Mouse (Mus musculus) mammary gland, adult 2 months (tissue): ENCODE data around the gene Serpina1a. TPM values are rescaled to one million over a fixed set of nuclear protein-coding genes. Genes with fewer than 3 reads are reported as not detected.

Experiments
- polyA plus RNA-seq: library from polyadenylated mRNA; depleted of rRNA; stranded (reverse); fragments of >200 nt; gene quantifications from 2 replicates; pipeline ENCODE4 v1.2.3, GENCODE M21; 2012; ENCODE audit warnings: low replicate concordance; rRNA removed

Serpina1a gene
- polyA plus RNA-seq, result 15.1 and 35.5 TPM in 2 replicates

GRCm38 (mm10) chr12:103863101-103863974, at the start of gene Serpina1a:
Serpina1a (minus strand) TSS chr12:103863562.

GRCm38 (mm10) chr12:103904837-103905340, 41.5 kb upstream of the Serpina1a start, which contains the start of gene Serpina1c:
Serpina1c (minus strand) TSS chr12:103904887.

GRCm38 (mm10) chr12:103830273-103830672, 33.1 kb downstream of the Serpina1a start, which contains the start of gene Serpina1b:
Serpina1b (minus strand) TSS chr12:103830373.

Other genes with a start within 250 kb of the Serpina1a start
- gene Serpina10, start 232.1 kb downstream of the Serpina1a start, polyA plus RNA-seq, result 1.8 and 1.9 TPM in 2 replicates
- gene Serpina6, start 206.3 kb downstream of the Serpina1a start, polyA plus RNA-seq, result 0.43 TPM in 1 of 2 replicates, not detected in the other
- not detected in 2 replicates for gene Serpina16, start 187.4 kb downstream of the Serpina1a start, polyA plus RNA-seq
- not detected in 2 replicates for gene Serpina1f, start 168.0 kb downstream of the Serpina1a start, polyA plus RNA-seq
- 0.52 and 2.8 TPM in 2 replicates for gene Serpina1d, start 90.0 kb downstream of the Serpina1a start, polyA plus RNA-seq
- gene Serpina1b, start 33.2 kb downstream of the Serpina1a start, polyA plus RNA-seq, result 23.0 and 37.2 TPM in 2 replicates
- 2.3 and 13.1 TPM in 2 replicates for gene Serpina1c, start 41.3 kb upstream of the Serpina1a start, polyA plus RNA-seq
- 10.6 and 11.5 TPM in 2 replicates for gene Serpina1e, start 95.4 kb upstream of the Serpina1a start, polyA plus RNA-seq
- 0.07 and 1.2 TPM in 2 replicates for gene Serpina11, start 126.4 kb upstream of the Serpina1a start, polyA plus RNA-seq
- gene Serpina9, start 150.2 kb upstream of the Serpina1a start, polyA plus RNA-seq, result 0.04 TPM in 1 of 2 replicates, not detected in the other
- 0.04 and 0.73 TPM in 2 replicates for gene Serpina12, start 180.9 kb upstream of the Serpina1a start, polyA plus RNA-seq
- gene Serpina5, start 237.6 kb upstream of the Serpina1a start, polyA plus RNA-seq, result not detected in 2 replicates
- gene Serpina3a, start 249.2 kb upstream of the Serpina1a start, polyA plus RNA-seq, result not detected in 2 replicates